Mouse (Mus musculus): ENCODE results near the gene Oprl1. TPM values are rescaled to one million over a fixed set of nuclear protein-coding genes. Genes with fewer than 3 reads are reported as not detected.

The Oprl1 gene
- 28.4 and 29.2 TPM in 2 replicates for polyA plus RNA-seq (2016; fragmentation: Nextera tagmentation; extraction: Ambion mirVana)

DNA sequence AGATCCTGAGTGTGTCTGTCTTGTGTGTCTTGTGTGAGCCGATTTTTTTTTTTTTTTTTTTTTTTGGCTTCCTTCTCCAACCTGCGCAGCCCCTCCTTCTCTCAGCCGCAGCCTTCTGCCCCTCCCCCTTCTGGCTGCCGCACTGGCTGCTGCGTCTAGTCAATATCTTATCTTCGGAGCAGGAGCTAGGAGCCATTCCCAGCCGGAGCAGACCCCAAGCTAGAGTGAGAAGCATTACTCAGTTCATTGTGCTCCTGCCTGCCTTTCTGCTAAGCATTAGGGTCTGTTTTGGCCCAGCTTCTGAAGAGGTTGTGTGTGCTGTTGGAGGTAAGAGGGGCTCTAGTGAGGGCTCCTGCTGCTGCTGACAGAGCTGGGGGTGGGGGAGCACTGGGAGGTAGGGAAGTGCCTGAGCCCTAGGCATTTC lies at the start of gene Oprl1:
Oprl1 (plus strand) TSS at position 114 of the 424 bp plus-strand sequence.
- Histone ChIP-seq H3K4me2 (peak within 1 kb of the TSS; percentile 54), H3K4me1 (peaks cover 34% of the 10 kb centered on the region), H3K9me3 (no peaks in the 10 kb centered on the region), H3K4me3 (replicated peaks) (peak within 1 kb of the TSS; percentile 42), H3K27me3 (no peaks in the 10 kb centered on the region), H3K27ac (peak within 1 kb of the TSS; percentile 81), H3K9ac (peak within 1 kb of the TSS; percentile 46), H3K36me3 (replicated peaks) (peaks cover 18% of the 10 kb centered on the region)
- WGBS: 2% methylated on average over 7 of the region's 7 CpGs
- peak; percentile 63 for ATAC-seq (ENCODE audit: low FRiP score)

DNA sequence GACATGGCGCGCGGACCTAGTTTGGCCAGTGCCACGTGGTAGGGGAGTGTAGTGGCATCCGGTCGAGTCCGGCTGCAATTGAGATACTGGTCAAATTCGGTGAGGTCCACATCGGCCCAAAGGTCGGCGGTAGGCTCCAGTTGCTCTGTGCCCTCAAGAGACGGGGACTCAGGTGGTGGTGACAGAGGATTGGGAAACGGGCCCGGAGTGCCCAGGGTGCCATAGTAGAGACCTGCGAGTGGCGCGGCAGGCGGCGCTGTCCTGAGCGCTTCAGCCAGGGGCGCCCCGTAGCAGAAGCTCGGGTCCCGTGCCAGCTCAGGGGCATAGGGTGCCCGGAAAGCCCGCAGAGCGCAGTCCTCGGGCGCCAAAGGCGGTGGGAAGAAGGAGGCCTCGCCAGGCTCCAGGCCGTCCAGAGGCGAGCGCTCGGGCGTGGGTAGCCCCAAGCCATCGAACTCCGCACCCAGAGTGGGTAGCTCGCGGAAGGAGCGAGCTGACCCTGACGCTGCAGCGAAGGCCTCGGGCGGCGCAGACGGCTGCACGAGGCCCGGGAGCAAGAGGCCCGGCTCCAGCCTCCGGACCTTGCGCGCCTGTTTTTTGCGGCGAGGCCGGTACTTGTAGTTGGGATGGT lies 44.4 kb upstream of the Oprl1 start:
- Histone ChIP-seq H3K27ac (no peak overlapping the region), H3K36me3 (replicated peaks) (no peaks in the 10 kb centered on the region), H3K4me2 (peak overlapping the region; percentile 52), H3K9me3 (no peaks in the 10 kb centered on the region), H3K4me1 (peaks cover 27% of the 10 kb centered on the region), H3K4me3 (replicated peaks) (peak overlapping the region; percentile 37), H3K9ac (no peak overlapping the region), H3K27me3 (peaks cover 78% of the 10 kb centered on the region)
- no peak for ATAC-seq (ENCODE audit: low FRiP score)
- WGBS: 2% methylated on average over 56 of the region's 56 CpGs

DNA sequence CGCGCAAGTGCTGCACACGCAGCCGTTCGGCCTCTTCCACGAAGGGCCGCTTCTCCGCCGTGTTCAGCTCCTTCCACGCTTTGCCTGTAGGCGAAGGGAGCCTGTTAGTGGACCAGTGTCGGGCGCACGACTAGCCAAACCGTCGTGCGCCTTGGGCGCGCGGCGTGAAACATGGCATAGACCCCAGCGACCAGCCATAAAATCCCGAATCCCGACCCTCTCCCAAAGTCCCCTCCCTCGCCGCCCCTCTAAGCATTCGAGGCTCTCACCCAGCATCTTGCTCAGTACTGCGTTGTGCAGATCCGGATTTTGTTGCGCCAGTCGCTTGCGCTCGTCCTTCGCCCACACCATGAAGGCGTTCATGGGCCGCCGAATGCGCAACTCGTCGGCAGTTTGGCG lies 43.9 kb upstream of the Oprl1 start:
- Histone ChIP-seq H3K4me2 (peak overlapping the region; percentile 52), H3K27me3 (peaks cover 78% of the 10 kb centered on the region), H3K9ac (no peak overlapping the region), H3K4me1 (peaks cover 31% of the 10 kb centered on the region), H3K4me3 (replicated peaks) (peak overlapping the region; percentile 37), H3K9me3 (no peaks in the 10 kb centered on the region), H3K36me3 (replicated peaks) (no peaks in the 10 kb centered on the region), H3K27ac (no peak overlapping the region)
- under 1% methylated on average over 41 of the region's 41 CpGs for WGBS
- no peak for ATAC-seq (ENCODE audit: low FRiP score)

DNA sequence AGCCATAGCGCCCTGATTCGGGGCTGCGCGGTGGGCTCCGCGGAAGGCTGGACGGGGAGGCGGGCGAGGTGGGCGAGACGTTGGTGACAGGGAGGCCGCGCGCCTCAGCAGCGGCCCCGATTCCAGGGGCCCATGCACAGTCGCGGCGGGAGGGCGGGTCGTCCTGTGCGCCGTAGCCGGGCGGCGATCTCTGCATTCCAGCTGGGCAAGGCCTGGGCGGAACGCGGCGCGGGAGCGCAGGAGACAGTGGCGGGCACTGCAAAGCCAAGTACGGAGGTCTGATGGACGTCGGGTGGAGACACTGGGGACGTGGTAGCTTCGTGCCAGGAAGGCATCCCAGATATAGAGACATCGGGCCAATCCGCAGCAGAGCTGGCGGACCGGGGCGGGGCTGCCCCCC lies 43.5 kb upstream of the Oprl1 start, which contains the start of gene Sox18:
Sox18 (minus strand) TSS at position 315 of the 400 bp plus-strand sequence.
- H3K4me3 ChIP-seq (replicated peaks): peak within 1 kb of the TSS; percentile 37
- no peak for ATAC-seq (ENCODE audit: low FRiP score)
- WGBS: under 1% methylated on average over 43 of the region's 43 CpGs
- peaks cover 78% of the 10 kb centered on the region for H3K27me3 ChIP-seq
- peaks cover 33% of the 10 kb centered on the region for H3K4me1 ChIP-seq
- no peak within 1 kb of the TSS for H3K27ac ChIP-seq
- H3K36me3 ChIP-seq (replicated peaks): no peaks in the 10 kb centered on the region
- H3K9ac ChIP-seq: no peak within 1 kb of the TSS
- H3K9me3 ChIP-seq: no peaks in the 10 kb centered on the region
- H3K4me2 ChIP-seq: peak within 1 kb of the TSS; percentile 52

DNA sequence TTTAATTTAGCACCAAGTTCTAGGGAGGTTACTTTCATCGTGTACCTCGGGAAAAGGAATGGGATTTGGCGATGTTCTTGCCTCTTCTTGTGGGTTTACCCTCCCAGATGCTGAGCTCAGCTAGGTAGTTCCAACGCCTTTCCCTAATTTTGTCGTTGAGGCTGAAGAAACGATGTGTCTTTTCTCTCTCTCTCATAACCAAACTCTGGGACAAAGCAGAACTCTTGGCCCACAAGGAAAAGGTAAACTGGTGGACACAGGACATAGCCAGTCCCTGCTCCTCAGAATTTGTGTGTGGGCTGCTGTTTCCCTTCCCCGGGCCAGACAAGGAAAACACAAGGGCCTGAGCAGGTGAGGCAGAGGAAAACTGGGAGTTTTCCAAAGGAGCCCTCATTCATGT lies 42.8 kb upstream of the Oprl1 start:
- Histone ChIP-seq H3K9ac (no peak overlapping the region), H3K27me3 (peaks cover 81% of the 10 kb centered on the region), H3K4me1 (peaks cover 38% of the 10 kb centered on the region), H3K36me3 (replicated peaks) (no peaks in the 10 kb centered on the region), H3K9me3 (no peaks in the 10 kb centered on the region), H3K27ac (no peak overlapping the region), H3K4me2 (no peak overlapping the region; the same call in 1 of the 2 replicates), H3K4me3 (replicated peaks) (no peak overlapping the region)
- WGBS: 23% methylated on average over 7 of the region's 7 CpGs
- ATAC-seq (ENCODE audit: low FRiP score): no peak

DNA sequence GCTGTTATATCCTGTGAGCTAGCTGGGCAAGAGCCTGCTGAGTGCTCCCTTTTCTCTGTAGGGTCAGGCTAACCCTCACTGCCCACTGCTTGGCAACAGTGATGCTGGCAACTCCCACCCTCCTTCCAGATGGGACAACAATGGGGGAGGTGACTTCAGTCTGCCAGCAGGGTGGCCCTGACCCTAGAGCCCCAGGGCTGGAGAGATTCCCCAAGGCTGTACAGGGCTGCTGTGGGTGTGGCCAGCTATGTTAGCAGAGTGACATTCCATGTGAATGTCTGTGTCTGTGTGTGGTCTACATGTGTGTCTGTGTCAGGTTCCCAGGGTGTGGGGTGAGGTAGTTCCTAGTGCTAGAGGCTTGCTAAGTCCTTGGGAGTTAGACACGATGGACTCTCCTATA lies 41.3 kb upstream of the Oprl1 start:
- Histone ChIP-seq H3K4me2 (no peak overlapping the region), H3K9ac (no peak overlapping the region), H3K36me3 (replicated peaks) (no peaks in the 10 kb centered on the region), H3K27ac (no peak overlapping the region), H3K27me3 (peaks cover 71% of the 10 kb centered on the region), H3K4me3 (replicated peaks) (no peak overlapping the region), H3K4me1 (peaks cover 40% of the 10 kb centered on the region), H3K9me3 (no peaks in the 10 kb centered on the region)
- no peak for ATAC-seq (ENCODE audit: low FRiP score)
- 77% methylated on average over 1 of the region's 1 CpGs for WGBS

DNA sequence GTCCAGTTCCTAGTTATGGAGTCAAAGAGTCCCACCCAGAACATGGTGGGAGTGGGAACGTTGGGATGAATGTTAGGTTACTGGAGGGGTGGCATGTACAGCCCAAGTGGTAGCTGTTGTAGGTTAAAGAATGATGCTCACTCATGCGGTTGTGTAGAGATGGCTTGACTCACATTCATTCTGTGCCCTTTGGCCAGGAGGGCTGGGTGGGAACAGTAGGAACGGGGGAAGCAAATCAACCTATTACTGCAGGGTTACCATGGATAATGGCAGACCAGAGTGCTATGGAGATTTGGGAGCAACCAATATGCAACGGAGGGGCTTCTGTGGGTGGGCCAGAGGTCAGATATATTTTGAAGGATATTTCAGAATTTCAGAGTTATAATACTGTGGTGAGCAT lies 39.9 kb upstream of the Oprl1 start:
- H3K27ac ChIP-seq: no peak overlapping the region
- H3K4me3 ChIP-seq (replicated peaks): no peak overlapping the region
- WGBS: 80% methylated on average over 4 of the region's 4 CpGs
- peaks cover 46% of the 10 kb centered on the region for H3K4me1 ChIP-seq
- no peak overlapping the region for H3K9ac ChIP-seq
- no peak for ATAC-seq (ENCODE audit: low FRiP score)
- H3K27me3 ChIP-seq: peaks cover 57% of the 10 kb centered on the region
- no peak overlapping the region for H3K4me2 ChIP-seq
- H3K9me3 ChIP-seq: no peaks in the 10 kb centered on the region
- no peaks in the 10 kb centered on the region for H3K36me3 ChIP-seq (replicated peaks)

DNA sequence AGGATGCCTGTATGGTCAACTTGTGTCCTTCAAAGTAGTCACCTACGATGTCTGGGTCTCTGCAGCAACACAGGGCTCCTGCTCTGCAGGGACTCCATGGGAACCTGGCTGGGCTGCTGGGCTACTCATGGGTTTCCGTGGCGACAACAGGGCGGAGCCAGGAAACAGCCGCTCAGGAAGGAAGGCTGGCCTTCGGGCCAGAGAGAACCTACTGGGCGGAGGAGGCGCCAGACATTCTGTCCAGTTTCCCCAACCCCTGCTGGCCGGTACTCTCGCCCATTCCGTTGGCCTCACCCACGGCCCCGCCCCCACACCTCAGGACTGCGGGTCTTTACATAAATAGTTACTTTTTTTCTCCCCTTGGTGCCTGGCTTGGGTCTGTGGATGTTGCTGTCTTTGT lies 39.4 kb upstream of the Oprl1 start:
- peak overlapping the region; percentile 41 for H3K4me2 ChIP-seq
- H3K4me1 ChIP-seq: peaks cover 44% of the 10 kb centered on the region
- H3K27me3 ChIP-seq: peaks cover 52% of the 10 kb centered on the region
- WGBS: 2% methylated on average over 14 of the region's 14 CpGs
- H3K4me3 ChIP-seq (replicated peaks): no peak overlapping the region
- no peaks in the 10 kb centered on the region for H3K36me3 ChIP-seq (replicated peaks)
- H3K9ac ChIP-seq: no peak overlapping the region; the same call in 1 of the 2 replicates
- no peak overlapping the region; the same call in 1 of the 2 replicates for H3K27ac ChIP-seq
- 0 out of 2 replicates have a peak, but pooled peaks have one; percentile 45 for ATAC-seq (ENCODE audit: low FRiP score)
- no peaks in the 10 kb centered on the region for H3K9me3 ChIP-seq

DNA sequence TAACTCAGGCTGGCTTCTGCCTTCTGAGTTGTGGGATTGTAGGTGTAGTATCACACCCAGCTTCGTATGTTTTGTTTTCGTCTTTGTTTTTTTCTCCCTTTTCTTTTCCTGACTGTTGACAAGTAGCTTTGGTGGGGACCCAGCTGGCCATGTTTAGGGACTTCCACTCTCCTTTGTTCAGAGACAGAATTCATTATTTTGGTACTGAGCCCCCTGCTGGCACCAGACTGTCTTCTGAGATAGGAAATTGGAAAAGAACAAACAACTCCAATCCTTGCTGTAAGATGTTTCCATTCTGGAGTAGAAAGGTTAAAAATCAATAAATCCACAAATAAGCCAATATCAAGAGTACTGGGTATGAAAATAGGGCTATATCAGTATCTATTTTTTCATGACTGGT lies 38.4 kb upstream of the Oprl1 start:
- Histone ChIP-seq H3K9ac (no peak overlapping the region), H3K4me2 (no peak overlapping the region), H3K27ac (0 out of 2 replicates have a peak overlapping the region, but pooled peaks have one; percentile 46), H3K27me3 (peaks cover 42% of the 10 kb centered on the region), H3K4me1 (peaks cover 41% of the 10 kb centered on the region), H3K9me3 (no peaks in the 10 kb centered on the region), H3K36me3 (replicated peaks) (no peaks in the 10 kb centered on the region), H3K4me3 (replicated peaks) (no peak overlapping the region)
- no peak for ATAC-seq (ENCODE audit: low FRiP score)
- WGBS: 38% methylated on average over 2 of the region's 2 CpGs

DNA sequence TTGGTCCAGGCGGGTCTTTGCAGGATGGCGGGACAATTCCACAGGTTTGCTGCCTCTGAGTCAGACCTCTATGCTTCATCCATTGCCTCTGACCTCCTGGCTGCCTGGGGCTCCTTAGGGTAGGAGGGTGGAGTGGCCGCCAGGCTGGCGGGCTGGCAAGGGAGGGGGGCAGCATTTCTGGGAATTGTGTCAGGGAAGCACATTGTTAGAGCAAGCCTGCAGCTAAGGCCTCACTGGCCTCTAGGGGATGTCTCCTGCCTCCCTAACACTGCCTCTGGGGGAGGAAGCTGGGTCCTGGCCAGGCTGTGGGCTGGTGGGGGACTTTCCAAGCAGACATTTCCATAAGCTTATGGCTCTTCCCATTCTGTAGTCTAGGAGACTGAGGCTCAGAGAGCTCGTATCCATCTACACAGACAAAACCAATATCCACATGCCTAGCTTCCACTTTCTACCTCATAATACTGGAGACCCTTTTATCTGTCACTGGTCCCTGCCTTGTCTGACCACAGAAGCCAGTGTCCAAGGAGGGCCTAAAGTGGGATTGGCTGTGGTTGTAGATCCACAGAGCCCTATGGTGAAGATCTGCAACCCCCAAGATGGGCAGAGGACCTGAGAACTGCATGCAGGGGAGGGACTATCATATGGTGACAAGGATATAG lies 37.6 kb upstream of the Oprl1 start:
- Histone ChIP-seq H3K4me1 (peaks cover 39% of the 10 kb centered on the region), H3K9ac (no peak overlapping the region), H3K4me2 (no peak overlapping the region), H3K9me3 (no peaks in the 10 kb centered on the region), H3K36me3 (replicated peaks) (no peaks in the 10 kb centered on the region), H3K4me3 (replicated peaks) (no peak overlapping the region), H3K27me3 (peaks cover 34% of the 10 kb centered on the region), H3K27ac (0 out of 2 replicates have a peak overlapping the region, but pooled peaks have one; percentile 46)
- ATAC-seq (ENCODE audit: low FRiP score): no peak
- 54% methylated on average over 5 of the region's 5 CpGs for WGBS

DNA sequence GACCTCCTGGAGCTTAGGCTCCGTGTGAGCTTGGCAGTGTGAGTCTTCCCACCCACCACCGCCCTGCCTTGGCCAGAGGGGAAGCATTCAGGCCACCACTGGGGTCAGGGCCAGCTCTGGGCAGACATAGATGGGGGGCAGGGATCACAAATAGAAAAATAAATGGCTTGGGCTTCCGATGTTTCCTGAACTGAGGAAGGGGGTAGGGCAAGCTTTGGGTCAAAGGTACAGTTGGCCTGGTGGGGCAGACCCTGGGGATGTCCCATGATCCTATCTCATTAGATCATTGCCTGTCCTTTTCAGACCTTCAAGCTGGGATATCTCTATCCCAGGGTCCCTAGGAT lies 37.1 kb upstream of the Oprl1 start:
- H3K4me1 ChIP-seq: peaks cover 39% of the 10 kb centered on the region

DNA sequence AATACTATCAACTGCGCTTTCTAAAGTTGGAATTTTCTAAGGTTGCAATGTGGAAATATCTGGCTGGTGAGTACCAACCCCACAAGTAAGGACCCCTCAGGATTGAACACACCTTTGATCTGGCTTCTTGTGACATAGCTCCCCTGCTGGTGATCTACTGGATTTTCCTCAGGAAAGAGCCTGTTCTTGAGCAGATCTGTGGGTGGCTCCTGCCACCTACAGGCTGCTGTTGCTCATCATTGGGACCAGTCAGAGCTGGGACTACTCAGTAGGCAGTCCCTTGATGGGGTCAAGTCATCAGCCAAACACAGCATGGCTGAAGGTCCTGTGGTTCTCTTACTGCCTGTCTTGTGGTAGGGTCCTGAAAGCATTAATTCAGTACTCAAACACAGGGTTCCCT lies 36.0 kb upstream of the Oprl1 start:
- no peak overlapping the region for H3K9ac ChIP-seq
- 47% methylated on average over 1 of the region's 1 CpGs for WGBS
- H3K9me3 ChIP-seq: no peaks in the 10 kb centered on the region
- H3K4me2 ChIP-seq: no peak overlapping the region
- H3K36me3 ChIP-seq (replicated peaks): no peaks in the 10 kb centered on the region; the same call in 1 of the 2 replicates
- H3K27me3 ChIP-seq: peaks cover 19% of the 10 kb centered on the region
- H3K4me1 ChIP-seq: peaks cover 31% of the 10 kb centered on the region
- no peak overlapping the region for H3K4me3 ChIP-seq (replicated peaks)
- no peak overlapping the region for H3K27ac ChIP-seq
- peak; percentile 64 for ATAC-seq (ENCODE audit: low FRiP score)

More for the DNA sequence above, 37.1 kb upstream of the Oprl1 start:
- H3K27ac ChIP-seq: no peak overlapping the region
- no peak overlapping the region for H3K4me3 ChIP-seq (replicated peaks)
- H3K36me3 ChIP-seq (replicated peaks): no peaks in the 10 kb centered on the region
- H3K27me3 ChIP-seq: peaks cover 29% of the 10 kb centered on the region
- no peaks in the 10 kb centered on the region for H3K9me3 ChIP-seq
- no peak for ATAC-seq (ENCODE audit: low FRiP score)
- H3K9ac ChIP-seq: no peak overlapping the region
- H3K4me2 ChIP-seq: no peak overlapping the region
- 65% methylated on average over 3 of the region's 3 CpGs for WGBS
